Mouse (Mus musculus) adrenal gland, adult 10 weeks (tissue): ENCODE results near the gene Pclo. TPM values are rescaled to one million over a fixed set of nuclear protein-coding genes. Genes with fewer than 3 reads are reported as not detected.

Experiments used
- polyA plus RNA-seq: library from polyadenylated mRNA; stranded (reverse); fragments of 350-450 nt; fragmentation: Illumina TruSeq; extraction: RNeasy Lipid Tissue Mini Kit (QIAGEN cat#74804); gene quantifications from one replicate; pipeline ENCODE4 v1.2.3, GENCODE M21; 2014; ENCODE audit warnings: low read depth, low replicate concordance

Gene Pclo
- 16.7 TPM for polyA plus RNA-seq

GRCm38 (mm10) chr5:14514631-14515523 is at the start of gene Pclo:
Gene Pclo (plus strand): TSS chr5:14514918.

